Mouse (Mus musculus): ENCODE measurements around the gene Lim2. TPM values are rescaled to one million over a fixed set of nuclear protein-coding genes. Genes with fewer than 3 reads are reported as not detected.

Gene Lim2
- total and polyA plus RNA-seq, 3 experiments = not detected

GRCm38 (mm10) chr7:43402718-43403117 lies 24.8 kb upstream of the Lim2 start:
- H3K9me3 ChIP-seq (replicated peaks; ENCODE audit: insufficient read depth, low read length) = no peaks in the 10 kb centered on the region
- no peaks in the 10 kb centered on the region for H3K79me2 ChIP-seq (ENCODE audit: control insufficient read depth, insufficient read depth, low read length, poor library complexity)
- no peak overlapping the region for H3K4me3 ChIP-seq (ENCODE audit: control insufficient read depth in 1 of 2, insufficient read depth in 1 of 2, low read depth in 2 of 2, low read length in 2 of 2)
- no peak for DNase-seq (ENCODE audit: low read depth, low spot score)
- no peaks in the 10 kb centered on the region for H3K4me1 ChIP-seq (ENCODE audit: control insufficient read depth in 1 of 2, insufficient read depth in 2 of 2, low read length in 2 of 2)
- no peaks in the 10 kb centered on the region for H3K36me3 ChIP-seq (ENCODE audit: control insufficient read depth in 1 of 2, insufficient read depth in 2 of 2, low read length in 2 of 2)
- H3K27ac ChIP-seq (ENCODE audit: control insufficient read depth, low read depth, low read length) = no peak overlapping the region
- no peak overlapping the region for H3K9ac ChIP-seq (ENCODE audit: control insufficient read depth, low read depth, low read length, poor library complexity, severe bottlenecking)
- H3K27me3 ChIP-seq (ENCODE audit: control insufficient read depth in 1 of 2, insufficient read depth in 2 of 2, low read length in 2 of 2) = no peaks in the 10 kb centered on the region
- TF ChIP-seq TAL1 (IDR thresholded peaks at IDR 0.05; ENCODE audit: low read length) (peak; percentile 63), TCF12 (IDR thresholded peaks at IDR 0.05; ENCODE audit: low read depth, low read length) (no peak)

DNA sequence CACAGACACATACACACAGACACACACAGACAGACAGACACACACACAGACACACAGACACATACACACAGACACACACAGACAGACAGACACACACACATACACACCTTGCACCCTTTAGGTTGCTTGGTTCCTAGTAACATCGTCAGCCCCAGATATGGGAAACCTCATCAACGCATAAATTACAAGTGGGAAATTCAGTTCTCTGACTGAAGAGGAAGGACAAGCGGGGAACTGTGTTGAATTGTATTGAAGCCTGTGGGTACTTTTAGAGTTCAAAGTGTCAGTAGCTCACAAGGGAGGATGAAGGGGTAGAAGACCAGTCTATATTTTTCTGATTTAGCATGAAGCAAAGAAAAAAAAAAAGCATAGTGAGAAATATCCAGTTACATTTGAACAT lies 19.9 kb upstream of the Lim2 start:
- no peaks in the 10 kb centered on the region for H3K27me3 ChIP-seq (ENCODE audit: control insufficient read depth in 1 of 2, insufficient read depth in 2 of 2, low read length in 2 of 2)
- no peaks in the 10 kb centered on the region for H3K4me1 ChIP-seq (ENCODE audit: control insufficient read depth in 1 of 2, insufficient read depth in 2 of 2, low read length in 2 of 2)
- no peak overlapping the region for H3K27ac ChIP-seq (ENCODE audit: control insufficient read depth, low read depth, low read length)
- no peaks in the 10 kb centered on the region for H3K79me2 ChIP-seq (ENCODE audit: control insufficient read depth, insufficient read depth, low read length, poor library complexity)
- no peak overlapping the region for H3K9ac ChIP-seq (ENCODE audit: control insufficient read depth, low read depth, low read length, poor library complexity, severe bottlenecking)
- H3K36me3 ChIP-seq (ENCODE audit: control insufficient read depth in 1 of 2, insufficient read depth in 2 of 2, low read length in 2 of 2) = no peaks in the 10 kb centered on the region
- no peak for DNase-seq (ENCODE audit: low read depth, low spot score)
- no peak overlapping the region for H3K4me3 ChIP-seq (ENCODE audit: control insufficient read depth in 1 of 2, insufficient read depth in 1 of 2, low read depth in 2 of 2, low read length in 2 of 2)
- H3K9me3 ChIP-seq (replicated peaks; ENCODE audit: insufficient read depth, low read length) = no peaks in the 10 kb centered on the region
- no peak for TF ChIP-seq KAT2A (conservative IDR thresholded peaks at IDR 0.05; ENCODE audit: low read depth, low read length)
- no peak for TF ChIP-seq JUND (IDR thresholded peaks at IDR 0.05; ENCODE audit: low read depth, low read length)
- no peak for TF ChIP-seq ZNF384 (IDR thresholded peaks at IDR 0.05; ENCODE audit: low read depth, low read length)
- TF ChIP-seq MAX (IDR thresholded peaks at IDR 0.05; ENCODE audit: low read length) = no peak
- TF ChIP-seq CHD2 (IDR thresholded peaks at IDR 0.05; ENCODE audit: low read length) = no peak
- no peak for TF ChIP-seq BHLHE40 (IDR thresholded peaks at IDR 0.05; ENCODE audit: borderline replicate concordance, low read depth, low read length)
- TF ChIP-seq RCOR1 (IDR thresholded peaks at IDR 0.05; ENCODE audit: low read depth, low read length) = no peak
- no peak for TF ChIP-seq EP300 (IDR thresholded peaks at IDR 0.05; ENCODE audit: low read depth in 1 of 2, low read length in 2 of 2)
- TF ChIP-seq MAZ (IDR thresholded peaks at IDR 0.05; ENCODE audit: low read depth, low read length) = no peak
- no peak for TF ChIP-seq MYC (IDR thresholded peaks at IDR 0.05; ENCODE audit: low read depth, low read length)
- TF ChIP-seq HCFC1 (IDR thresholded peaks at IDR 0.05; ENCODE audit: low read depth, low read length) = no peak
- no peak for TF ChIP-seq MAFK (IDR thresholded peaks at IDR 0.05; ENCODE audit: borderline replicate concordance, low read depth, low read length)
- TF ChIP-seq TBP (IDR thresholded peaks at IDR 0.05; ENCODE audit: low read depth, low read length) = no peak
- TF ChIP-seq MEF2A (IDR thresholded peaks at IDR 0.05; ENCODE audit: extremely low read depth, insufficient replicate concordance, low read depth, low read length, poor library complexity, severe bottlenecking) = no peak
- no peak for TF ChIP-seq GABPA (IDR thresholded peaks at IDR 0.05; ENCODE audit: low read depth, low read length)
- no peak for TF ChIP-seq NRF1 (IDR thresholded peaks at IDR 0.05; ENCODE audit: insufficient read depth, low read depth, low read length, poor library complexity, severe bottlenecking)

Data from MEL (cell line).